Mouse (Mus musculus) thymus, postnatal 4 days (tissue): Measurements from ENCODE around the gene Fancc.

Source experiments
- DNase-seq: peaks from one replicate; pipeline ENCODE4 v3.0.0; 2021

Gene Fancc

GRCm38 (mm10) chr13:63241665-63242064 lies 255.4 kb downstream of the Fancc start:
- no peak for DNase-seq

GRCm38 (mm10) chr13:63240835-63241234 lies 256.2 kb downstream of the Fancc start:
- peak; percentile 18 for DNase-seq

GRCm38 (mm10) chr13:63239877-63240671 lies 257.0 kb downstream of the Fancc start:
- DNase-seq: peak; percentile 93

GRCm38 (mm10) chr13:63239301-63239804 lies 257.7 kb downstream of the Fancc start:
- no peak for DNase-seq

- no peak for DNase-seq
These were observed 259.0 kb downstream of the Fancc start for GRCm38 (mm10) chr13:63238045-63238444.

GRCm38 (mm10) chr13:63236159-63236893 lies 260.8 kb downstream of the Fancc start:
- DNase-seq: no peak

- no peak for DNase-seq
These were observed 261.5 kb downstream of the Fancc start for GRCm38 (mm10) chr13:63235551-63235950.
